Mouse (Mus musculus): ENCODE measurements around the gene Ptprd. TPM values are rescaled to one million over a fixed set of nuclear protein-coding genes. Genes with fewer than 3 reads are reported as not detected.

Gene Ptprd
- polyA plus RNA-seq, 1 experiment from 2014 or later = 1.0 TPM

DNA sequence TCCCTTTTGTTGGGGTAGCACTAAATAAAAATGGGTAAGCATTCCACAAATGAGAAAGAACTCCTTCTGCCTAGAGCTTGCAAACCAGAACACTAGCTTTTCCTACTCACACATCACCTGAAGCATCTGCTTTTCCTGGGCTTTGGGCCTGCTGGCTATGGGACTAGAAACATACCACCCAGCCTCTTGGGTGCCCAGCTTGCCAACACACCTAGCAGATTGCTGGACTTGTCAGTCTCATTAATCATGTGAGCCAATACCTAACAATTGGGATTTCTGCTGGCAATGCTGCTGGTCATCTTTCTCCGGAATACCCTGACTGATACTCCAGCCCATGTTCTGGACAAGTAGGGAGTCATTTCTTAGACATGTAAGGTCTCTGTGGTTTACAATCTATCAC lies 1973.9 kb downstream of the Ptprd start:
- no peak for DNase-seq (ENCODE audit: low spot score)

DNA sequence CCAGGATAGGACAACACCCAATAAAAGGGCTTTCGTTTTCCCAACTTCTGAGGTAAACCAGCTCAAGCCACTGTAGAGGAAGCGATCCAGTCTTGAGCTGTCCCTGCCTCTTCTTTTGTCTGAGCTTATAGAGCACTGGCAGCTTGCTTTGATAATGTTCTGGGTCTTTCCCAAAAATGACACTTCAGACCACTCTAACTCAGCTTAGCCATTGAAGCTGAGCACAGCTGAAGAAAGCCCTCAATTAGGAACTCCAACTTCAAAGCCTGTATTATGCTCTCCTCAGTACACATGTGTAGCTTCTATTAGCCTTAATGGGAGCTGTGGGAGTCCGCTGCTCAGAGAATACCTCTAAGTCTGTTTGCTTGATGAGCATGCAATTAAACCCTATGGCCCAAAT lies 1988.0 kb downstream of the Ptprd start:
- no peak for DNase-seq (ENCODE audit: low spot score)

DNA sequence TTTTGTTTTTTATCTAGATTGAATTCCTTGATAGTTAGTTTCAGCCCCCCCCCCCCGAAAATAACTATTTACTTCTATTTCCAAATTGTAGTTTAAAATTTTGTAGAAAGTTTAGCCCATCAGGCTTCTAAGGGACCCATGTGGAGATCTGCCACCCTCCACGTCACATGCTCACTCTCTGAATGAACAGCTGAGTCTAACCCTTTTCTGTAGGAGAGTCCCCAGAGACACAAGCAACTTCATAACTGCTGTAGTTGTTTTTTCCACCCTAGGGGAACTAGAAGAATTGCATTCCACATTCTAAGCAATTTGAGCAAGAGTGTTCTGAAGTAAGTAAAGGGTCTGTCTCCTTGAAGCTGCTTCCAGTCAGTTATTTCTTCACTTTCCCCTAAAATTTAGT lies 1989.2 kb downstream of the Ptprd start:
- no peak for DNase-seq (ENCODE audit: low spot score)

DNA sequence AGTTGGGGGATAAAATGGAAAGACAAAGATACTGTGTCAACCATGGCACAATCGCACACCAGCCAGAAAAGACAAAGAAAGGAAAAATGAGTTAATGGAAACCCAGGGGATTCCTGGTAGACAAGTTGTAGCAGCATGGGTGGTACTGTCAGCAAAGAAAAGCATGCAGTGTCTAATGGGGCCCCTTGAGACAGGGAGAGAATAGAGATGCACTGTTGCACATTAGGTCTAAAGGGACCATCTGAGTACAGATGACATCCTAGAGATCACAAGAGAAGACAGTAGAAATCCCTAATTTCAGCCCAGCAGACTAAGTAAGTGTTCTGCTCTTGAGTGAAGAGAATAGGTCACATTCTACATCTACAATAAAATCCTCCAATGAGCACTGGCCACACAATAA lies 1993.7 kb downstream of the Ptprd start:
- no peak for DNase-seq (ENCODE audit: low spot score)

DNA sequence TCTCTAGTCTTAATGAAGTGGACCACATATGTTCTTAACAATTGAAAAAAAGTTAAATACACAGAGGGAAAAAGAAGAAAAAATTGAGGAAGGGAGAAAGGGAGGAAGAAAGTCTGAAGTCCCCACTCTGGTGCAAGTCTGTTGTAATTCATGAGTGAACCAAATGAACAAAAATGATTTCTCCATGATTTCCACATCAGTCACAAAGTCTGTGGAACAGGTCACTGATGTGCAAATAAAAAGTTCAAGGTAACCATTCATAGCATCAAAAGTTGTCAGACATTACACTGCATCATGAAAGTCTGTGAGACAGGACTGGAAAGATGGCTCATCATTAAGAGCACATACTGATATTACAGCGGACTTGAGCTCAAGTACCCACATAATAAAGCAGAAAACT lies 1996.6 kb downstream of the Ptprd start:
- no peak for DNase-seq (ENCODE audit: low spot score)

DNA sequence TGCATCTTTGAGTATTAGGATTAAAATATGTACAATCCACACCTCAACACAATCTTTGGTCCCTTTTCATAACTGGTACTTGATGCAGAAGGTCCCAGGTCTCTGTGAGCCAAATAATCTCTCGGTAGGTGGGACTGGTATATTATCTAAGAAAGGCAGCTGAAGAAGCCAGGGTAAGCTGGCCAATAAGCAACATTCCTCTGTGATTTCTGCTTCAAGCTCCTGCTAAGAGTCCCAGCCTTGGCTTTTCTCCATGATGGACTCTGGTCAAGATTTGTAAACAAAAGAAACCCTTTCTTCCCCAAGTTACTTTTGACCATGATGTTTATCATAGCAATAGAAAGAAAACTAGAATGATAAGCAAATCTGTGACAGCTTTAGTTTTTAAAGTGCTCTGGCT lies 2012.4 kb downstream of the Ptprd start:
- no peak for DNase-seq (ENCODE audit: low spot score)

DNA sequence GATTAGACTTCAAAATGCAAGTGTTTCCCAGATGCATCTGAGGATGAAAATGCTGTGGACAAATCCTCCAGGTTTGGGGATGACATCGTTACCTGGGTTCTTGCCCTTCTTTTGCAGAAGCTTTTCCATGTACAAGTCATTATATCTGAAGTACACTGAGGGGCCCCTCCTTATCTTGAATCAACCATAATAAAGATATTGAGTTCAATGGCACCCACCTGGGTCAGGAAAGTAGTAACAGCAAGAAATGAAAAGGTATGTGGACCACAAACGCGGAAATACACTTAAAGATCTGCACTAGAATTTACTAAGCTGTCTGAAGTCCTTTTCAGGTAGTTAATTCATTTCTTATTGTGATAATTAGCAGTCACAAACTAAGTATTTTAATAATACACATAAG lies 2017.0 kb downstream of the Ptprd start:
- DNase-seq (ENCODE audit: low spot score) = no peak

DNA sequence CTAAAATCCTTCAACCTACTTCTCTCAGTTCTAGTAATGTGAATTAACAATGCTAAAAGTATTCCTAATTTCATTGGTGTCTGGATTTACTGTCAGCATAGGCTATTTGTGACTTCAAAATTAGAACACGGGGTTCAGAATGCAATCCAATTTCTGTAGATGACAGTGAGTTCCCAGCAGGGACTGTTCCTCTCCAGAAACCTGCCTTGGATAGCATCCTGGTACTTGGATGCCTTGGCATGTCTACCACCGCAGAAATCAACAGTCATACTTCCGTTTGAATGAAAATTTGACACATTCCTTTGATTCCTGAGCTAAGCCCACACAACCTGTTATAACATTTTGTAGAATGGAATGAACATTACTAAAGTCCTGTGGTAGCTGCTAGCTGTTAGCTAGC lies 2018.3 kb downstream of the Ptprd start:
- no peak for DNase-seq (ENCODE audit: low spot score)

DNA sequence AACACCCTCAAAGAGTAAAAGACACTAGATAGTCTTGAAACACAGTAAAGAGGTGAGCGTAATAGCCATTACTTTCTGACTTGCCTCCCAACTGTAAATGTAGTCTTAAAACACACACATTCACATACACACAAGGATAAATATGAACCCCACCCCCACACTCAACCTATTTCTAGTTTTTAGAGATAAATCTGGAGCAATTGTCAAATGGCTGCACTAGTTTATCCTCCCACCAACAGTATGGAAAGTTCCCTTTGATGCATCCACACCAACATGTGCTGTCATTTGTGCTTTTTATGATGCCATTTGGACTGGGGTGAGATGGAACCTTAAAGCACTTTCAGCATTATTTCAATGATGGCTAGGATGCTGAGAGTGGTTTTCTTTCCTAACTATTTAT lies 2019.7 kb downstream of the Ptprd start:
- no peak for DNase-seq (ENCODE audit: low spot score)

DNA sequence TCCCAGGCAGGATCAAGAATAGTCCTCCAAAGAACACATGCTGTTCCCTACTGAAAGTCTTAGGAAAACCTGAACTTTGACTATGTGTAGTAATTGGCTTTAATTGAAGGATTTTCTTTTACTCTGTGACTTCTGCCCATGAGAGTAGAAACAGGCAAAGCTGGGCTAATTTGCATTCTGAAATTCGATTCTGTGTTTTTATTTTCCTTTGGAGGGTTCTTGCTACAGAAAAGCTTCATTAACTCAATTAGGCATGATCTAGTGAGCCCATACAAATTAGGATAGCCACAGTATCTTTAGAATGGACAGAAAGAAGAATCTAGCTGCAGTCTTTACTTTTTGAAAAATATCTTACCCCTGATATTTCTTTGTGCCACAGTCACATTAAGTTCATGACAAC lies 2021.0 kb downstream of the Ptprd start:
- DNase-seq (ENCODE audit: low spot score) = no peak

DNA sequence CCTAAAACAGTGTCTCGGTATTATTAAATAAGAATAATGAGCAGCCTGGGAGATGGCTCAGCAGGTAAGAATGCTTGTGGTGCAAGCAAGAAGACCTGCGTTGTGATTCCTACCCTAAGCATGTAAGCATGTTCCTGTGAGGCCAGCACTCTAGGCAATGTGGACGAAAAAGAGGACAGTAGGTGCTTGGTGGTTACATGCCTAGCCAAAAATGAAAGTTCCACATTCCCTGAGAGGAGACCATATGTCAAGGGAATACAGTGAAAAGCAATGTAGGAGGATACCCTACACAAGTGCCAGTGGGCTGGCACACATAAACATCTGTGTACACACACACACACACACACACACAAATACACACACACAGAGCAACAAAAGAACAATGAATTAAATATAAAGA lies 2028.7 kb downstream of the Ptprd start:
- no peak for DNase-seq (ENCODE audit: low spot score)

DNA sequence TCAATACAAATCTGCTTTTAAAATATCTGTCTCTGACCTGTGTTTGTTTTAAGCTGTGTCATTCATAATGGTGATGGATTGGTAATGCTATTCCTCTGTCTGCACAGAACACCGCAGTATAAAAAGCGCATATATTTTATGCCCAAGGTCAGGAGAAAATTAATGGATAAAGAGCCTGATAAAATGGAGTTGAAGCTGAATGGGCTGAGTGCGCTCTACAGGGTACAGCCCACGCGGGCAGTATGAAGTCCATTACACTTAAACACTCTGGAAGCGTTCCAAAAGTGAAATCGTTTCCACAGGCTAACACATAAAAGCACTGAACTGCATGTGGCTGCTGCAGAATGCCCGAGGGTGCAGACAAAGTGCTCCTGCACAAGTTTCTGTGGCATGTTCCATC lies 2032.3 kb downstream of the Ptprd start:
- DNase-seq (ENCODE audit: low spot score) = no peak

DNA sequence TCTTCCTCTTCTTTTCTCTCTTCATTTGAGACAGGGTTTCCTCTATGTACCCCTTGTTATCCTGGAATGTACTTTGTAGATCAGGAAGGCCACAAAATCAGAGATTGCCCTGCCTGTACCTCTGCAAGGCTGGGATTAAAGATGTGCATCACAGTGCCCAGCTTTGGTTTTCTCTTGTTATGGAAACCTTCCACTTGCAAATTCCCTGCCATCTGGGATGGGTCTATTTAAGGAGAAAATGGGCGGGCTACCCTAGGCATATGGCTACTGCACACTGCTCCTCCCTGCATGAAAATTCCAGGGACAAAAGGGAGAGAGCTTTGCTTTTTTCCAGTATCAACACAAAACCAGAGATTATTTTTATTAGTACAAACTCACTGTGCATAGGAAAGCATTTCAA lies 2036.7 kb downstream of the Ptprd start:
- no peak for DNase-seq (ENCODE audit: low spot score)

DNA sequence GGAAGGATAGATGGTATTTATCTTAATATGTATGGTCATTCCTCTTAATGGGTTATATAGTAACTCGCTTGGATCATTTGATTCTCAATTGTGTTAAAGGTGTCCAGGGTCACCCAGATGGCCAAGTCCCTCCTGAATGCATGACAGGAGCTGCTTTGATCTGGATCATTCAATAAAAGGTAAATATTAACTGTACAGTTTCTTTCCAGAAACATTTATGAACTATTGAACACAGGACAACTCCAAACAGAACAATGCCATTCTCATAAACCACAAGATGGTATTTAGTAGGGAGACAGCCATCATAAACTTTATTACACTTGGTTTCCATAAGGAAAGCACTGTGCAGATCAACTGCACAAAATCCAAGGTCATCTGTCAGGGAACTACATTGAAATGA lies 2056.0 kb downstream of the Ptprd start:
- no peak for DNase-seq (ENCODE audit: low spot score)

DNA sequence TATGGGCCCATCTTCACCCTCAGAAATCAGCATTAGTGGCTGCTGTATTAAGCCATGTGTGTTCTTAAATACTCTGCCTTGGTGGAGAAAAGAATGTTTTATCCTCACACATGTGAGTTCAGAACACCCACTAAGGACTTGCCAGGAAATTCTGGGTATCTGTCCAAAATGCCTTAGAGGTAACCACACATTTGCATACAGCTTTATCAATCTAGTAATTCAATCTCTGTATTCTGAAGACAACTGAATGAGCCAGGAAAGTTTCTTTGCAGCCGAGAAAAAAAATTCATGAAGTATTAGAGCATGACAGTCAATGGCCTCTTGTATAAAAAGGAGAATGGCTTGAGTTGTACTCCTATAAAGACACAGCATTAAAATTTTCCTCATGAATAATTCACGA lies 2057.6 kb downstream of the Ptprd start:
- no peak for DNase-seq (ENCODE audit: low spot score)

DNA sequence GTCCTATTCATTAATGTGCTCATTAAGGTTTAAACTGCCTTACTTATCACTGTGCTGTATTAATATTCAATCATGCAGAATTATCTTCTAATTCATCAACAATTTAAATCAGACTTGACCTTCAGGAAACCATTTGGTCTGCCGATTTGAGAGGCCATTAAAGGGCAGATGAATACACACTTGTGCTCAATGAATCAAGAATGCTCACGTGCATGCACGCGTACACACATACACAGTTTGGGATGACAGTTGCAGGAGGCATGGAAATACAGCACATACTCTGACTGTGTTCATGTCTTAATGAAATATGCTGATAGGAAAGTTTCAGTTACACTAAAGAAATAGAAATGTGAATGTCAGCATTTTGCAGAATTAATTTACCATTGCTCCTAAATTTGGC lies 2066.8 kb downstream of the Ptprd start:
- DNase-seq (ENCODE audit: low spot score) = no peak

DNA sequence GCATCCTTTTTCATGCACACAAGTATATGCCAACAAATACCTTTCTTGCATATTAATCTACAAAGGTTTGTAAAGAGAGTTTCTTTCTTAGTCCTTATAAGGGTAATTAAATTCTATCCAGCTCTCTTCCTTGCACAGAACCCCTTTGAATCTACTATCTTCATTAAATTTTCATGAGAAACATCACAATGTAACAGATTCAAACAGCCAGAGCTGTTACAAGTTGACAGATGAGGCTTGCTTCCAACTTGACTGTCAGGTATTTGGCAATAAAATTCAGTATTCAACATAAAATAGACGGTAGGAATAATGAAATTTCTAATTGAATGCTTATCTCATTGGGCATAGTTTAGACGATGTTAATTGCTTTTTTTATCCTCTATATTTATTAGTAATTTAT lies 2067.4 kb downstream of the Ptprd start:
- no peak for DNase-seq (ENCODE audit: low spot score)

DNA sequence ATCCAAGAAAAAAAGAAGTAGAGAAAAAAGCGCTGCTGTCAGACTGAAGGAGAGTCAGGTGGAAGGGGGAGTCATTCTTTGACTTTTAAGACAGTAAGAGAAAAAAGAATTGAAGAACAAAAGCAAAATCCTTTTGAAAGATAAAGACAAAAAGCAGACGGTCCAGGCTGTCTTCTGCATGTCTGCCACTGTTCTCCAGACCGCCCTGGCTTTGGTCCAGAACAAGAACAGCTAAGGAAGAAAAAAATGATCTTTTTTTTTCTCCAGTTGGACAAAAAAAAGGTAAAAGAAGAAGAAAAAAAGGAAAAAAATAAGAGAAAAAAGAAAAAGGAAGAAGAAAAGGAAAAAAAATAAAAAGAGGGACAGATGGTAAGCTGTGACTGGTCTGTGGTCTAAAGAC lies 2073.9 kb downstream of the Ptprd start:
- DNase-seq (ENCODE audit: low spot score) = no peak

DNA sequence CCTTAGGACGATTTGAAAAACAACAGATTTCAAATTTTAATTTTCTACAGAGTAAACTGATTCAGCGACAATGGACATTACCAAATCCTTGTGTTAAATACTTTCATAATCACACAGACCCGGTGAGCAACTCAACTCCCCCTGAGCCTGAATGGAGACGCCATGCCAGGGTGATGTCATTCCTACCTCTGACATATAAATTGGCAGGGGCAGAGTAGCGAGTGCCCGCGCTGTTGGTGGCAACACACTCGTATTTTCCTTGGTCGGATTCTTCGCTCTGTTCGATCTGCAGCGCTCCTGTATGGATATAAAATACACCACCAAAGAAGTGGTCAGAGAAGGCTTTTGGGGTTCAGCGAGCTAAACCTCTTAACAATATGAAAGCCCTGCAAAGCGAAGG lies 2075.1 kb downstream of the Ptprd start:
- no peak for DNase-seq (ENCODE audit: low spot score)

DNA sequence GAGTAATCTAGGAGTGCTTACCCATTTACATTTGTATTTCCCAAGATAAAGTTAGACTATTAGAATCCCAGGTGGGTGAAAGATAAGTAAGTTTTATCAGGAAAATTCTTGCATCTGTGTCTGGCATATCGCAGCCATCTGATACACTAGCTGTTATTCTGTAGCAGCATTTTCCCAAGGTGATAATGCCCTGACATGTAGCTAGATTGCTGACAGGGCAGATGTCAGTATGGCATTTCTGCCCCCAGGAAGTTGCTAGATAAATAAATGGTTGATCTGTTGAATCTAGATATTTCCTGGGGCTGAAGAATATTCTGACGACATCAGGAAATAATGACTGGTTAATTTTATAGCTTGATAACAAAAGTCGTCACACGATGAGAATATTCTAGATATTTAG lies 2119.9 kb downstream of the Ptprd start:
- no peak for DNase-seq (ENCODE audit: low spot score)

DNA sequence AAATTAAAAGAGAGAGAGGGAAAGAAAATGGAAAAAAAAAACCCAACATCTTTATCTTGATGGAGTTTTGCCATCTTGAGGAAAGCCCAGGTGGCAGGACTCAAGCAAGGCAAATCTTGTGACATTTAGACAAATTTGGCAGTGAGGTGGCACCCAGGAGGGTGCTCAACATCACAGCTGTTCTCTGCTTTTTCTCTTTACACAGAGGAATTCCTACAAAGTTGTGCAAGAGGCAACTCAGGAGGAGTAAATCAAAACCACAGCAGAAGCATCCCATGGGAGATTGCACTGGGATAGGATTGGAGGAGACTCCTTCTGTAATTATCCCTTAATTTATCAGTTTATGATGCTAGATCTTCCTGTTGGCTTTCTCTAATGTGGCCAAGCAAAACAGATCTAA lies 2121.9 kb downstream of the Ptprd start:
- no peak for DNase-seq (ENCODE audit: low spot score)

DNA sequence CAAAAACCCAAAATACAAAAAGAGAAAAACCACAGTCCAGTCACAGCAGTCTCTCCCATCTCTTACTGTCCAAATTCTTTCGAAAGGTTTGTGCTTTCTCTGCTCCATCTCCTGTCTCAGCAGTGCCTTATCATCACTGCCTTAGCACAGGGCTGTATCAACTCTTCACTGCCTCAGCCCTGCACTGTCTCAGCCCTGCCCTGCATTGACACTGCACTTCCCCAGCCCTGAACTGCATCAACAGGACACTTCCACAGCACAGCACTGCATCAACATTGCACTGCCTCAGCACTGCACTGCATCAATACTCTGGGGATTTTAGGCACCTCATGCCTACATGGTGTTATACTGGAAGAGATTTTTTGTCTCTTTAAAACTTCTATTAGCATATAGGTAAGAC lies 2135.7 kb downstream of the Ptprd start:
- DNase-seq (ENCODE audit: low spot score) = no peak

DNA sequence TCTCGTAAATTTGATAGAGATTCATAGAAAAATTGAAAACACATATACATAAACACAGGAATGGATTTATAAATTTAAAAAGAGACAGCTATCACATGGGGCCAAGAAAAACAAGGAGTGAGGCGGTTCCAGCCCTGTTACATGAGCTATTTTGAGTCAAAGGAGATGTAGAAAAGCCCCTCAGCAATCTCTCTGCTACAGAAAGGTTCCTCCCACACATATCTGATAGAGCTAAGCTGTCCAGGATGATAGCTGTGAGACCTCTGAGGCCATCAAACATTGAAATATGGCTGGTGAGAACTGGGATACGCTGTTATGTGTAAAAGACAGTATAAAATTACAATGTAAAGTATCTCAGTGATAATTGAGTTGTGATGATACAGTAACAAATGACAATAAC lies 2138.5 kb downstream of the Ptprd start:
- no peak for DNase-seq (ENCODE audit: low spot score)

DNA sequence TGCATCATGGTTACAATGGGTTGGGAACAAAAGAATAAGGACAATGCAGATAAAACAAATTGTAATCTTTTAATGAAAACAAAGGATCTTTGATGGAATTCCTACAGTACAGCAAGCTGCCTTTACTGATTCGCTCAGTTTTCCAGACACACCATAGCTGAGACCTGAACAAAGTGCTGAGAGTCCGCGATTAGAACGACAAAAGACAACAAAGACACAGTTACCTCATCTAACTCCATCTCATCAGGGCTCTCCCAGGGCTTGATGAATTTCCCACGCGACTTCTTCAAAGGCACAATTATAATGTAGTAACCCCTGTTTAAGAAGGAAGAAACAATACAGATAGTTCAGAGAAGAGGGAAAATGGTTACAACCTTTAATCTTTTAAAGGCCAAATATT lies 2140.0 kb downstream of the Ptprd start:
- DNase-seq (ENCODE audit: low spot score) = no peak

DNA sequence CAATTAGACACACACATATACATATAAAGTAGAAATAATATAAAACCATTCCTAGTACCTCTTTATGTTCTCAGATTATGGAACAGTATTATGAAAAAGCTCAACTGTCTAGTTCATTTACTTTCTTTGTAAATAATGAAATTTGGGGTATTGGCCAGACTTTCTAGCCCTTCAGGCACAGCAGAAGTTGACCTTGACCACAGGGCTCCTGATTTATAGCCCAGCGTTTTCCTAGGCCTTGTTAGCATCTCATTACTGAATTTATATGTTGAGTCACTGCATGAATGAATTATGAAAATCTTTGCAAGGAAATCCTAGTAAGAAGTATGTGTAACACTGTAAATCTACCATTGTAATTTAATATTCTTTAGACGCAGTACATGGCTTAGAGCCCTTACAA lies 2154.9 kb downstream of the Ptprd start:
- no peak for DNase-seq (ENCODE audit: low spot score)

Measured in thymus, postnatal 0 days (tissue).